Mouse (Mus musculus): ENCODE data around the gene Gabra5. TPM values are rescaled to one million over a fixed set of nuclear protein-coding genes. Genes with fewer than 3 reads are reported as not detected.
A peak's percentile ranks its signal among the peaks of the same experiment; 100 is the strongest.

Gabra5 gene
- polyA plus RNA-seq, 1 experiment from 2014 or later = 0.14 TPM

DNA sequence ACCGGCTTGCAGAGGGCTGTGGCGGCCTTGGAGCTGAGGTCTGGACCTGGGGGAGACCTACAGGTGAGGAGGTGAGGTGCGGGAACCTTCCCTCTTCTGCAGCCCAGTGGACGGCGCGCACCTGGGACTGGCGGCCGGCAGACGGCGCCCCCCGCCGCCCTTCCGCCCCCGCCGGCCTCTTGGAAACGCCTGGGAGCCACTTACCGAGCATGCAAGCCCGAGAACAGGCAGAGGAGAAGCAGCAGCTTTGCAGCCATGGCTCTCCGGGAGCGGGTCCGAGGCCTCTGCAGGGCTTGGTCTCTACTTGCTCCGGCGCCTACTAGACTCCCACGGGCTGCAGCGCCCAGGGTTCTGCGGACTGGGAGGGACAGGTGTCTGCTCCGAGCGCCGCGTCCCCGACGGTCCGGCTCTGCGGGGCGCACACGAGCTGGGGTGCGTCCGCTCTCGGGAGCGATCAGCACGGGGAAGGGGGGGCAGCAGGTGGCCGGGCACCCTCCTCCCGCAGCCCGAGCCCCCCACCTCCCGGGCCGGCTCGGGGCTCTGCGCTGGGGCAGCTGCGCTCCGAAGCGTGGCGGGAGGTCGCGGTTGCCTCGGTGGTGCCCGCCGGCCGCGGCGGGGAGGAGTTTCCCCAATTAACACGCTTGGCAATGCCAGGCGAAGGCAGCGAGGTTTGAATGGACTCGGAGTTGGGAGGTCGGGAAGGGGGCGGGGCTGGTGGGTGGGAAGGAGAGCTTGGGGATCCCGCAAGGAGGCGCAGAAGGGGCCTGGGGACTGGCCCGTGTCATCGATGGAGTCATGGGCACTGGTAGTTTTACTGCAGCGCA is 123.1 kb downstream of the Gabra5 start, which contains the start of gene Gabrg3:
Gene Gabrg3 (minus strand): TSS at position 672 of the 824 bp plus-strand sequence.
- no peak within 1 kb of the TSS for H3K27ac ChIP-seq
- WGBS = under 1% methylated on average over 66 of the region's 71 CpGs
- peaks cover 9% of the 10 kb centered on the region; the same call in 1 of the 2 replicates for H3K4me1 ChIP-seq (replicated peaks)
- H3K4me2 ChIP-seq = peak within 1 kb of the TSS; percentile 95
- peak within 1 kb of the TSS; percentile 56 for H3K4me3 ChIP-seq
- H3K9me3 ChIP-seq (replicated peaks) = no peaks in the 10 kb centered on the region
- peak within 1 kb of the TSS; percentile 41 for H3K9ac ChIP-seq
- peaks cover 38% of the 10 kb centered on the region for H3K27me3 ChIP-seq
- ATAC-seq (replicated peaks; ENCODE audit: insufficient number of reproducible peaks, insufficient read depth, low FRiP score, low read depth) = no peak; the same call in 1 of the 2 replicates
- H3K36me3 ChIP-seq = no peaks in the 10 kb centered on the region

DNA sequence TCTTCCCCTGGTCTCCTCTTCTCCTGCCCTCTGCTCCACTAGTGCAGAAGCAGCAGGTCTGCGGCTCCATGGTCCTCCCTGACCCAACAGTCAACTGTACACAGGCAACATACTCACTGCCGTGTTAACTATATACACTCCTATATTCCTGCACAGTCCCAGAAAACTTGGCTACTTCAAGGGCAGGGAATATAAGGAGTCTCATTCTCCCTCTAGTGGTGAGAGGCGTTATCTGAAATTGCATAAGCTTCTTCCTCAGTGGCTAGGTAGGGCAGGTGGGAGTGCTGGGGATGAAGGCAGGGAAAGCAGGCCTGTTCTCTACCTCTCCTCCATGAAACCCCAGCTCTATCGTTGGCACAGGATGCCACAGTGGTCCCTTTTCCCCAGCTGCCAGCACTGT is 125.7 kb downstream of the Gabra5 start:
- H3K9me3 ChIP-seq (replicated peaks) = no peaks in the 10 kb centered on the region
- peak; percentile 55 for ATAC-seq (replicated peaks; ENCODE audit: insufficient number of reproducible peaks, insufficient read depth, low FRiP score, low read depth)
- 28% methylated on average over 4 of the region's 4 CpGs for WGBS

DNA sequence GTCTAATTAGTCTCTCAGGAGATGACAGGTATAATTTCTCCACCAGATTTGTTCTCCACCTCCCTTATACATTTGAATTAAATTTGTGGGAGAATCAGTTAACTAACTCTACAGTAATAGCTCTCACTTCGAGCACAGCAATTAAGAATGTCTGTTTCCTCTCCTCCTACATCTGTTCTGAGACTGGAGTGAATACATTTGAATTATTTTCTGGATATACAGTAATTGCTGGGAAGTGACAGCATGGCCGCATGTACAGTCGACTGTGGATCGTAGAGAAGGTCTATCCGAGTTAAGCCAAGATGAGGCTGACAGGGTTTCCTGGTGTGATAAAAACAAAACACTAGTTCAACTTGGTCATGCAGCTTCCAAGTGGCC is 143.9 kb downstream of the Gabra5 start:
- Histone ChIP-seq H3K4me1 (replicated peaks) (no peaks in the 10 kb centered on the region), H3K27ac (no peak overlapping the region), H3K9ac (no peak overlapping the region), H3K36me3 (no peaks in the 10 kb centered on the region), H3K27me3 (no peaks in the 10 kb centered on the region), H3K9me3 (replicated peaks) (no peaks in the 10 kb centered on the region), H3K4me2 (no peak overlapping the region), H3K4me3 (no peak overlapping the region)
- 74% methylated on average over 5 of the region's 5 CpGs for WGBS
- no peak for ATAC-seq (replicated peaks; ENCODE audit: insufficient number of reproducible peaks, insufficient read depth, low FRiP score, low read depth)

More for the DNA sequence above, 125.7 kb downstream of the Gabra5 start:
- Histone ChIP-seq H3K4me2 (no peak overlapping the region), H3K36me3 (no peaks in the 10 kb centered on the region), H3K27ac (no peak overlapping the region), H3K4me1 (replicated peaks) (peaks cover 9% of the 10 kb centered on the region; the same call in 1 of the 2 replicates), H3K4me3 (no peak overlapping the region), H3K9ac (no peak overlapping the region), H3K27me3 (peaks cover 38% of the 10 kb centered on the region)

DNA sequence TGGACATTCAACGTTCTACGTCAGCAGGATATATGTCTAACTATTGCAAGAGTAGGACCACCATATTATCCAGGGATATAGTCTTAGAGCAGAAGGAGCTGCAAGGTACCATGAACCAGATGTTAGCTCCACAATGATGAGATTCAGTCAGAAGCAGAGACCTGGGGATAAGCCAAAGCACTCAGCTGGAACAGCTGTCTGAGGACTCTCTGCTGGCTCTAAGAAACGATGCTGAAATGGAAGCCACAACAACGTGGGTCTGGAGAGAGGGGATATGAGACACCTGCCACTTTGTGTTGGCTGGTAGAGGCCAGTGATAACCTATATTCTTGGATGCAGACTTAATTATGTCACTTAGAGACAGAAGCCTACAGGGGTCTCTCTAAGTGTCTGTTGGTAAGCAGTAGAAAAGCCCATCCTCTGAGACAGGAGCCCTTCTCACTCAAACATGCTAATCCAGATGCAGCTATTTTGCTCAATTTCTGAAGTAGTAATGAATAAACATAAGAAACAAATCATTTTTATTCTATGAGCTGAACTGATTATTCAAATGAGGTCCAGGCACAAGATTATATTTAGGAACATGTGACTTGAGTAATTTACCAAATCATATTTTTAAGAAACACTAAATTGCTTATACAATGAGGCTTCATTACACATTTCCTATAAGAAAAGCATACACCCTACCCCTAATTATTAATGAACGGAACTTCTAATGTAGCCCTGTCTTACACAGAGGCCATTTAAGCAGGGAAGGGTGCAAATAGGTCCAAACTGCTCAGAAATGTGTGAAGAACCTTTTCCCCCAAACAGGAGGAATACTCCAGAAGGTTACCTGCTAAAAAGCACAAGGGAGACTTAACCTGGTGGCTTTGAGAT is 144.5 kb downstream of the Gabra5 start:
- Histone ChIP-seq H3K9ac (no peak overlapping the region), H3K36me3 (no peaks in the 10 kb centered on the region), H3K9me3 (replicated peaks) (no peaks in the 10 kb centered on the region), H3K4me1 (replicated peaks) (no peaks in the 10 kb centered on the region), H3K27ac (no peak overlapping the region), H3K4me2 (no peak overlapping the region), H3K4me3 (no peak overlapping the region), H3K27me3 (no peaks in the 10 kb centered on the region)
- WGBS = 66% methylated on average over 5 of the region's 5 CpGs
- no peak for ATAC-seq (replicated peaks; ENCODE audit: insufficient number of reproducible peaks, insufficient read depth, low FRiP score, low read depth)

DNA sequence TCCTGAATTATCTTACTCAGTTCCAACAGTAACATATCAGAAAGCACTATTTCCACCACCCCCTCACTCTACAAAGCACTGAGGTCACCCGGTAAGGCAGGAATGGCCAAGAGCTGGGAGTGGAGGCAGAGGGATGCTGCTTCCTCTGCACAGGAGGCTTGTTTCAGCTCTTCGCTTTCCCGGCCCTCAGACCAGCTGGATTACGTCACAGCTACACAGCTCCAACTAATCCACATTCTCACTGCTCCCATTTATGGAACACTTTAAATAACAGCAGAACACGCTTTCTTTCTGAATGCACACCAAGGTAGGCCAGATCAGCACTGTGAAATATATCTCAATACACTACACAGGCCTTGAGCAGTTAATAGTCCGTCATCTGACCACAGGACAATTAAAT is 146.0 kb downstream of the Gabra5 start:
- Histone ChIP-seq H3K9ac (no peak overlapping the region), H3K4me1 (replicated peaks) (no peaks in the 10 kb centered on the region), H3K27me3 (no peaks in the 10 kb centered on the region), H3K36me3 (no peaks in the 10 kb centered on the region), H3K9me3 (replicated peaks) (no peaks in the 10 kb centered on the region), H3K4me2 (no peak overlapping the region), H3K4me3 (no peak overlapping the region), H3K27ac (no peak overlapping the region)
- ATAC-seq (replicated peaks; ENCODE audit: insufficient number of reproducible peaks, insufficient read depth, low FRiP score, low read depth) = no peak
- 64% methylated on average over 6 of the region's 6 CpGs for WGBS

DNA sequence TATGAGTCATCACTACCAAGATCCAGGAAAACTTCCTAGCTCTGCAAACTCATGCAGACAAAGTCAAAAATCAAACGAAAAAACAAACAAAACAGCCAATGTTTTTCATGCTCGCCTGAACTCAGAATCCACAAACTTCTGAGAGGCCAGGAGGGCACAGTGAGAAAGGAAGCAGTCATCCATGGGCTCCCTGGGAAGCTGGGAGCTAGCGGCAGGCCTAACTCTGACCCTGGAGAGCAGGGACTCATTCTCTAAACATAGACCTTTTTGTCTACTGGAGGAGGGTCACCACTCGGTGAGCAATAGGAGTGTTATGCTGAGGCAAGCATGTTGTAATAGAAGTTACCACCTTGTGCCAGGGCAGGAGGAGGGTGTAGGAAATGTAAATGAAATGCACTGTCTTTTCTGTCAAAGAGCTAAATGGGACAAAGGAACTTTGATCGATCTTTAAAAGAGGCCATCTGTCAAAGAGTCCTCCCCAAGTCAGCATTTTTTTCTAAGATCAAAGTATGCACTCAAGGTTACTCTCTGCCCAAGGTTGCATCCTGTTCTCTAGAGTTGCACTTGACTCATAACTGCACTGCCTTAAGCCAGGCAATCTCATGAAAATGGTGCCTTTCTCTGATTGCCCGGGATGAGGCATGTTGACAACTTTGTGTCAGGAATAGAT is 151.9 kb downstream of the Gabra5 start:
- Histone ChIP-seq H3K27me3 (no peaks in the 10 kb centered on the region), H3K4me3 (no peak overlapping the region), H3K27ac (no peak overlapping the region), H3K4me1 (replicated peaks) (no peaks in the 10 kb centered on the region; the same call in 1 of the 2 replicates), H3K36me3 (no peaks in the 10 kb centered on the region), H3K4me2 (no peak overlapping the region), H3K9ac (no peak overlapping the region), H3K9me3 (replicated peaks) (no peaks in the 10 kb centered on the region)
- no peak for ATAC-seq (replicated peaks; ENCODE audit: insufficient number of reproducible peaks, insufficient read depth, low FRiP score, low read depth)
- WGBS = 59% methylated on average over 6 of the region's 6 CpGs

Other genes with a start within 250 kb of the Gabra5 start
- 0.38 and 0.69 TPM in 2 replicates for gene Gabrg3, start 122.9 kb downstream of the Gabra5 start, polyA plus RNA-seq (2015; fragmentation: Nextera tagmentation; extraction: Ambion mirVana)
- gene Gabrb3, start 90.4 kb downstream of the Gabra5 start, polyA plus RNA-seq (2015; fragmentation: Nextera tagmentation; extraction: Ambion mirVana) = 0.82 and 1.5 TPM in 2 replicates

Data from heart, embryonic 15.5 days (tissue).